Mouse (Mus musculus): ENCODE data around the gene Gm21732. TPM values are rescaled to one million over a fixed set of nuclear protein-coding genes. Genes with fewer than 3 reads are reported as not detected.
"Not testable (repeated sequence)": the region's sequence is repeated elsewhere in the genome, so short reads cannot be mapped to it uniquely, and the experiment has no call there.

Gm21732 gene
- total RNA-seq (2014; rRNA removed) (not detected in 2 replicates), polyA plus RNA-seq (2015; fragmentation: Nextera tagmentation; extraction: Ambion mirVana) (not detected in 2 replicates)

- no CpG with 5 or more reads among the region's 2 CpGs for WGBS
- DNase-seq (ENCODE audit: low spot score); ATAC-seq (ENCODE audit: low FRiP score); H3K27me3 ChIP-seq (ENCODE audit: insufficient read depth, low read length); H3K4me2 ChIP-seq (ENCODE audit: low read depth, low read length, poor library complexity, severe bottlenecking); H3K27ac ChIP-seq (ENCODE audit: low read depth, low read length); H3K9me3 ChIP-seq (ENCODE audit: low read length); H3K9ac ChIP-seq (replicated peaks; ENCODE audit: low read length, poor library complexity, severe bottlenecking); H3K4me1 ChIP-seq (ENCODE audit: insufficient read depth, low read length); H3K36me3 ChIP-seq (ENCODE audit: insufficient read depth, low read length); H3K4me3 ChIP-seq (ENCODE audit: low read depth, low read length): not testable (repeated sequence)
Measured at GRCm38 (mm10) chrY:38575591-38575990, at the start of gene Gm21732. Gene Gm21732, minus strand, starts transcription at chrY:38575691.

Other genes with a start within 250 kb of the Gm21732 start
- gene Gm20897, start 73.5 kb downstream of the Gm21732 start, total RNA-seq (2014; rRNA removed), result not detected in 2 replicates
- not detected in 2 replicates for gene Gm20897, start 73.5 kb downstream of the Gm21732 start, polyA plus RNA-seq (2015; fragmentation: Nextera tagmentation; extraction: Ambion mirVana)